In genomic region chr7:118929601-118930311, GRCm38 (mm10) we compare ENCODE assay signal across 9 mouse cellular contexts.
DNase-seq lines count a peak whose midpoint lies in the region; ATAC-seq and TF ChIP-seq lines count a peak whose summit lies in the region.
"Had no signal": no experiment of that assay in that cellular context is flagged by ENCODE, and none has a peak within 500 bp of the region (broad histone marks: within the 10 kb centered on the region; RNA-seq: fewer than 3 reads in every experiment).

No protein-coding gene starts in this region.

- no peak overlapping the region for H3K9ac ChIP-seq in intestine, postnatal 0 days (ENCODE audit: low read depth, low read length)
- H3K9ac ChIP-seq: liver, embryonic 13.5 days had no signal

- no peaks in the 10 kb centered on the region for H3K27me3 ChIP-seq in intestine, postnatal 0 days (replicated peaks; ENCODE audit: control insufficient read depth, insufficient read depth, low read length)
- H3K27me3 ChIP-seq: liver, embryonic 13.5 days had no signal

- 8% methylated on average over 16 of the region's 16 CpGs for WGBS in intestine, postnatal 0 days

- H3K4me2 ChIP-seq in intestine, postnatal 0 days (replicated peaks; ENCODE audit: low read depth): peak overlapping the region; percentile 17; the same call in 1 of the 2 replicates
- H3K4me2 ChIP-seq: liver, embryonic 13.5 days had no signal

- no peaks in the 10 kb centered on the region for H3K36me3 ChIP-seq in intestine, postnatal 0 days (ENCODE audit: control insufficient read depth, insufficient read depth)
- H3K36me3 ChIP-seq: liver, embryonic 13.5 days had no signal

- peak overlapping the region; percentile 9; the same call in 1 of the 2 replicates for H3K27ac ChIP-seq in left cerebral cortex, adult 2 months
- peak overlapping the region; percentile 83 for H3K27ac ChIP-seq in gastrocnemius, adult 2 months
- H3K27ac ChIP-seq in intestine, postnatal 0 days (ENCODE audit: low read depth, low read length): peak overlapping the region; percentile 46
- H3K27ac ChIP-seq: liver, embryonic 13.5 days had no signal

- H3K4me3 ChIP-seq in left cerebral cortex, adult 2 months: no peak overlapping the region
- H3K4me3 ChIP-seq in gastrocnemius, adult 2 months: peak overlapping the region; percentile 8; the same call in 1 of the 2 replicates
- no peak overlapping the region for H3K4me3 ChIP-seq in intestine, postnatal 0 days (ENCODE audit: low read depth, low read length)
- H3K4me3 ChIP-seq: liver, embryonic 13.5 days had no signal

- peaks cover 6% of the 10 kb centered on the region; the same call in 1 of the 2 replicates for H3K4me1 ChIP-seq in intestine, postnatal 0 days (replicated peaks; ENCODE audit: control insufficient read depth, insufficient read depth, low read length)
- H3K4me1 ChIP-seq: liver, embryonic 13.5 days had no signal

- no peaks in the 10 kb centered on the region for H3K9me3 ChIP-seq in intestine, postnatal 0 days (ENCODE audit: control insufficient read depth)
- H3K9me3 ChIP-seq: liver, embryonic 13.5 days had no signal

- peak; percentile 91 for ATAC-seq in intestine, postnatal 0 days
- ATAC-seq in activated CD4-positive, CD25-positive, alpha-beta regulatory T cell, adult 4 months: no peak

- TF ChIP-seq CTCF in left cerebral cortex, adult 2 months (IDR thresholded peaks at IDR 0.05): no peak
- TF ChIP-seq CTCF in gastrocnemius, adult 2 months (IDR thresholded peaks at IDR 0.05): no peak
- no peak for TF ChIP-seq CTCF in intestine, postnatal 0 days (IDR thresholded peaks at IDR 0.05; ENCODE audit: low read depth)

- intact Hi-C loops in left cerebral cortex, adult 2 months (cut with DNase I): loop anchor here (5.0 kb wide), 1 partner anchor 48 kb away; no protein-coding TSS in a partner anchor
- intact Hi-C loops in gastrocnemius, adult 2 months (cut with DNase I): loop anchor here (2.0 to 5.0 kb wide), 2 partner anchors 15 to 53 kb away; no protein-coding TSS in a partner anchor

- DNase-seq in left cerebral cortex, adult 2 months (ENCODE audit: extremely low spot score in 1 of 2, low spot score in 2 of 2): peak; percentile 24 to 37
- DNase-seq in left cerebral cortex, adult 11 months (ENCODE audit: low spot score): no peak
- peak; percentile 69 for DNase-seq in adrenal gland, postnatal 10 days
- peak; percentile 75 for DNase-seq in gastrocnemius, adult 2 months
- DNase-seq in lung, postnatal 4 days: peak; percentile 54 to 72
- DNase-seq in thymus, adult 18-20 months: no peak
- DNase-seq: liver, embryonic 13.5 days had no signal

Comparison
In these comparisons a context has a peak if more than half of its experiments do, and no peak if none do; other contexts are left out.
1. DNase-seq: peak in left cerebral cortex, adult 2 months (2 of 2), adrenal gland, postnatal 10 days (single experiment), gastrocnemius, adult 2 months (single experiment) and lung, postnatal 4 days (2 of 2); none in left cerebral cortex, adult 11 months (single experiment) and thymus, adult 18-20 months (0 of 2).
2. H3K27ac ChIP-seq: peak in every context shown above with its lines; median percentile 83 in gastrocnemius, adult 2 months; 46 in intestine, postnatal 0 days; 9 in left cerebral cortex, adult 2 months.